Mouse (Mus musculus): ENCODE data around the gene Cstb.
"Not testable (repeated sequence)": the region's sequence is repeated elsewhere in the genome, so short reads cannot be mapped to it uniquely, and the experiment has no call there.

The Cstb gene

DNA sequence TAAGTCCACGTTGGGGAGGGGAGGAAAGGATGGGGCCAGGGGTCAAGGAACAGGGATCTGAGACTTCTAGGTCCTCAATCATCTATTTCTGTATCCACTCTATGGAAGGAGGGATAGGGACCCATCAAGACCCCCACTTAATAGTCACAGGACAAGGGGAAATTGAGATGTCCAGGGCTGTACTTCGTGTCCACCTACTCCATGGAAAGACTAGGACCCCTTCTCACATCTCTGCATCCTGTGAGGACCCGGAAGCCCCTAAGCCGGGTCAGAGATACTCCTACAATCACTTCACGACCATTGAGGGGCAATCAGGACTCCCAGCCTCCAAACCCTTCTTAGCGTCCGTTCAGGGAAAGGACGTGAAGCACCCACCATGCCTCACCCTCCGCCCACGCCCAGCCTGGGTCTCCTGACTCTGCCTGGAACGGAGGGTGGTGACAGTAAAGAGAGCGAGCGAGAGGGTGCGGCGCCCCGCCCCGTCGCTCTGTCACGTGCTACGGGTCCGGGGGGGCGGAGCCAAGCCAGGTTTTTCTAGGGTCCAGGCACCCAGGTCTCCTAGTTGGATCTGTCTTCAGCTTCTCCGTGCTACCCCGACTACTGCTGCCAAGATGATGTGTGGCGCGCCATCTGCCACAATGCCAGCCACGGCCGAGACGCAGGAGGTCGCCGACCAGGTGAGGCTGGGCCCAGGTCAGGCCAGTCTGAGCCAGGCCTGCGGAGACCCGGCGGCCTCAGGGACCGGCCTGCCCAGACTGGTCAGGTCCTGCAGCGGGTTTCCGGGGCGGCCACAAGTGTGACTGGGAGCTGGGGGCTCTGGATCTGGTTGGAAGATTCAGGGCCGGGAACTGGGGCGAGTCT lies at the start of gene Cstb:
Cstb (plus strand) TSS at position 489 of the 861 bp plus-strand sequence.
- DNase-seq (ENCODE audit: low read depth, low spot score), result no peak

- no peak for DNase-seq (ENCODE audit: low read depth, low spot score)
Measured at GRCm38 (mm10) chr10:78378516-78378915, 47.0 kb upstream of the Cstb start.

GRCm38 (mm10) chr10:78383567-78383966 lies 41.9 kb upstream of the Cstb start:
- DNase-seq (ENCODE audit: low read depth, low spot score), result no peak

- no peak for DNase-seq (ENCODE audit: low read depth, low spot score)
Measured at GRCm38 (mm10) chr10:78385520-78385919, 39.9 kb upstream of the Cstb start.

- no peak for DNase-seq (ENCODE audit: low read depth, low spot score)
Measured at GRCm38 (mm10) chr10:78388216-78388980, 37.1 kb upstream of the Cstb start.

DNA sequence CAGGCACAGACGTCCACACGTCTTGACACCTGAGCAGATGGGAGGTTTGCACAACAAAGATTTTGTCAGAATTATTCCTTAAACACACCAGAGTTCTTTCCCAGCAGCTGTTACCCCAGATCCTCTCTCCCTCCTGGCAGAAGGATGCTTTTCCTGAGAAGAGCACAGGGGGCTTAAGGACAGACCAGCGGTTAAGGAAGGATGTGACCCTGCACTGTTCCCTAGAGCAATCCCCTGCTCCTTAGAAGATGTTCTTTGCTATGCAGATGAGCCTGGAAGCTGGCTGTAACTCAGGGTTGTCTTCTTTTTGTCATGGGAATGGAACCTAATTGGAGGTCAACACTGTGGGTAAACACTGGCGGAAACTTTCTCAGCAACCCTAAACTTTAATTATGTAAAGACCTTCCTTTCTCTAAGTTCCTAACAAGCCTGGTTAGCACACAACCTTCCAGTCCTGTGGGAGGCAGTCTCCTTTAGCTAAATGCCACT lies 34.4 kb upstream of the Cstb start:
- DNase-seq (ENCODE audit: low read depth, low spot score), result no peak

DNA sequence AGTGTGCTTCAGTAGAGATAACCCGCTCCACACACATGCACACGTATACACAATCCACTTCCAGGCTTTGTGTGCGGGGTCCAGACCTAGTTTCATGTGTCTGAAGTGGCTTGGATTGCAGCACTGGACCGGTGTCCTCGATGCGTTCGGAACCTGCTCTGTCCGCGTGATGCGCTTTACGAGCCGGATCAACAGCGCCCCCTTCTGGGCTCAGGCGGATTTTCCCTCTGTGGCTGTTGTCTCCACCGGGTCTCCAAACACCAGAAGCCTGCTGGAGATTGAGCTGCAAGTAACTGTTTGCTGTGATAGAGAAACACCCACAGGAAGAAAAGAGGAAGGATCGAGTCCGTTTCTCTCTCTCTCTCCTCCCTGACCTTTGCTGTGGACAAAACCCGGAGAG lies 33.4 kb upstream of the Cstb start:
- peak; percentile 56 for DNase-seq (ENCODE audit: low read depth, low spot score)

GRCm38 (mm10) chr10:78395377-78395776 lies 30.1 kb upstream of the Cstb start:
- DNase-seq (ENCODE audit: low read depth, low spot score), result no peak

DNA sequence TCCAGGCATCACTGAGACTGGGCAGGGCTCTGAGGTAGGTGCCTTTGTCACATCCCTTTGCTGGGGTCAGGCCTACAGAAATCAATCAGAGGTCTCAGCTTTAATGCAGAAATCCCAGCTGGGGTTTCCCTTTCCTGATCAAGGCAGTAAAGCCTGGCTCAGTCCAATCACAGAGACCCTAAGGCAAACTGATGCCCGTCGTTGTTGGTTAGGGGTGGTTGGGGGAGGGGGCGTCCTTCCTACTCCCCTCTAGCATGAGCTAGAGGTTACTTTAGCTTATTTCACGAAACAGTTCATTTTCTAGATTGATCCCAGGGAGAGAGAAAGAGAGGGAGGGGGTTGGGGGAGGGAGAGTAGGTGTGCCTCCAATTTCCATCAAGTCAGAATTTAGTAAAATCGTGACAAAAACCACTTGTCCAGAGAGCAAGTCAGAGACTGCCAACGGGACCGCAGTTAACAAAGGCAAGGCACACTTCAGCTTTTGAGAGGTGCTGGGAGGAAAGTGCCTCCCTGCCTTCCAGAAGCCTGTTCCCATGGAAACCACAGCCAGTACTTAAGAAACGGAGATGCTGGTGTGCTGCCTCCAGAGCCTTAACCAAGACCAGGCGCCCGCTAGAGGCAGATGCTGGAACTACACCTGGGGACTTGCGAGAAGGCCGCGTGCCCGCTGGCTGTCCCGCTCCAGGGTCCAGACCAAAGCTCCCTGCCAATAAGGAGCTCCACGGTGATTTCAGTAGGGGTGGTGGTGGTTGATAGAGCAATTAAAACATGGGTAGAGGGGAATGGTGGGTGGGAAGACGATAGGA lies 29.4 kb upstream of the Cstb start:
- DNase-seq (ENCODE audit: low read depth, low spot score), result peak; percentile 88

DNA sequence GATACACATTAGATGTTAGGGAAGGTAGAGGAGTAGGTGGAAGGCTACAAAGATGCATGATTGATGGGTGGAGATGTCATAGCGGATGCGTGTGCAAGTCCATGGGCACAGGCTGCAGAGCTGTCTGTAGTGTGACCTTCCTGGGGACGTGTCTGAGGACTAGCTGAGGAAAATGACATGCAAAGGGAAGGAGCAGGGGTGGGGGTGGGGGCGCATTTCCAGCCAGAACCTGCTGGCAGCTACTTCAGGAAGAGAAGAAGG lies 28.9 kb upstream of the Cstb start:
- DNase-seq (ENCODE audit: low read depth, low spot score), result no peak

DNA sequence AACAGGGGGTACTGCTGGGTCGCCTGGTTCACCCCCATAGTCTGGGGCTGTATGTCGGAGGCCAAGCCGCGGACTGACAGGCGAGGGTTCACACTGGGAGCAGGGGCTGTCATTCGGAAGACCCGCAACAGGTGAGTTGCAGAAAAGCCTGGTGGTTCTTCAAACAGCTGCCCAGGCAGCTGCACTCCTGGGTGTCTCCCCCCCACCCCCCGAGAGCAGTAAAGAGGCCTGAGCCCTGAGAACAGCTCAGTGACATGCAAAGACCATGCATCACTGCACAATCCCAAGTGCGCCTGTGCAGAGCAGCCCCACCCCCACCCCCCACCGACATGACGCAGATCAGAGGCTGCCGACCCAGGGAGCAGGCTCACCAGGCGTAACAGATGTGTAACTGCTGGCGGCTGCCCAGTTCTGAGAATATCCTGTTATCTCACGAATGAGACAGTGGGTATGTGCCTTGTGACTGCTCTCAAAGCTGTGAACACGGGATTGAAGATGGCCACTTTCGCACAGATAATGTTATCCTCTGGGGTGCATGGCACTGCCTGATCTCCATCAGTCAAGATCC lies 26.3 kb upstream of the Cstb start:
- no peak for DNase-seq (ENCODE audit: low read depth, low spot score)

GRCm38 (mm10) chr10:78401127-78401526 lies 24.3 kb upstream of the Cstb start:
- no peak for DNase-seq (ENCODE audit: low read depth, low spot score)

DNA sequence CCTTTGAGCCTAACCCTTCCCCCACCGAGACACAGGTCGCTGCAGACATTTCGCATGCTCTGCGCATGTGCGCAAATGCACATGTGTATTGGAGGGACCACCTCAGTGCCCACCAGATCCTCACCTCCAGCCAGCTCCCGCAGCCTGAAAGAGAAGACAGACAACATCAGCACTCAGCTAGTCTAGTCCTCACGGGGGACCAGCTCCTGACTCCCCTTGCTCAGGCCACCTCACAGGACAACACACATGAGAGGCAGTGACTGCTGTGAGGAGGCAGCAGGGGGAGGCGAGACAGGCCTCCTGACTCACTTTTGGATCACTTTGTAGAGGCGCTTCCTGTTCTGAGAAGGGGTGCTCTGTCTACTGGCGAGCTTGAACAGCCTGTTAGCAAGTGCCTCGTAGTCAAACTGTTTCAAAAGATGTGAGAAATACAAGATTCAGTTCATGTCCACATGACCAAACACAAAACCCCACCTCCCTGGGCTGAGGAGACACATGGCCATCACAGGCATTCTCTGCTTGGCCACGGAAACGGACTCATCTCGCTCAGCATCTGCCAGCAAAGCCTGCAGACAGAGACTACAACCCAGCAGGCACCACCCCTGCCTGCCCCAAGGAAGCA lies 23.1 kb upstream of the Cstb start:
- no peak for DNase-seq (ENCODE audit: low read depth, low spot score)

- DNase-seq (ENCODE audit: low read depth, low spot score), result no peak
Measured at GRCm38 (mm10) chr10:78406152-78406551, 19.3 kb upstream of the Cstb start.

DNA sequence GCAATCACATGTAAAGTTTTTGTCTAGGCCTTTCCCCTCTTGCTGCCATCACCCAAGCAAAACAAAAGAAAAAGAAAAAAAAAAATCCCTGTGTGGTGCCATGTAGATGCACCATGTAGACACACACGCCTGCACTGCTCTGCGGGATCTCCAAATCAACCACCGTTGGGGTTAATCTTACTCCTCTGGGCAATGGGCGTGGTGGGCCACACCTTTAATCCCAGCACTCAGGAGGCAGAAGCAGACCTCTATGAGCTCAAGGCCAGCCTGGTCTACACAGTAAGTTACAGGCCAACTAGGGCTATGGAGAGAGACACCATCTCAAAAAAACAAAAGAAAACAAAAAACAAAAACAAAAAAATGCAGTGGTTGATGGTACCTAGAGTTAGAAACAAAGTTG lies 18.3 kb upstream of the Cstb start:
- DNase-seq (ENCODE audit: low read depth, low spot score), result no peak

- no peak for DNase-seq (ENCODE audit: low read depth, low spot score)
Measured at GRCm38 (mm10) chr10:78409035-78409788, 16.3 kb upstream of the Cstb start.

GRCm38 (mm10) chr10:78411851-78412250 lies 13.6 kb upstream of the Cstb start:
- DNase-seq (ENCODE audit: low read depth, low spot score), result no peak

GRCm38 (mm10) chr10:78412319-78413151 lies 12.9 kb upstream of the Cstb start, which contains the start of gene Rrp1:
Rrp1 (minus strand) TSS chr10:78413043.
- DNase-seq (ENCODE audit: low read depth, low spot score), result peak; percentile 89

GRCm38 (mm10) chr10:78413152-78413520 lies 12.3 kb upstream of the Cstb start:
- no peak for DNase-seq (ENCODE audit: low read depth, low spot score)

DNA sequence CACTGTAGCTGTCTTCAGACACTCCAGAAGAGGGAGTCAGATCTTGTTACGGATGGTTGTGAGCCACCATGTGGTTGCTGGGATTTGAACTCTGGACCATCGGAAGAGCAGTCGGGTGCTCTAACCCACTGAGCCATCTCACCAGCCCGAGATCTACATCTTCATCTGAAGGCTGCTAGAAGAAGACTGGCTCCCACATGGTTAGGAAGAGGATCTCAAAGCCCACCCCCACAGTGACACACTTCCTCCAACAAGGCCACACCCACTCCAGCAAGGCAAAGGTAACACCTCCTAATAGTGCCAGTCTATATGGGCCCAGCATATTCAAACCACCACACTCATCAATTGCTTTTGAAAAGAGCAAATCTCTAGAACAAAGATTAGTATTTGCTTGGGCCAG lies 10.5 kb upstream of the Cstb start:
- not testable (repeated sequence) for DNase-seq (ENCODE audit: low read depth, low spot score)
